Mouse (Mus musculus): ENCODE data around the gene Polr3g.

DNA sequence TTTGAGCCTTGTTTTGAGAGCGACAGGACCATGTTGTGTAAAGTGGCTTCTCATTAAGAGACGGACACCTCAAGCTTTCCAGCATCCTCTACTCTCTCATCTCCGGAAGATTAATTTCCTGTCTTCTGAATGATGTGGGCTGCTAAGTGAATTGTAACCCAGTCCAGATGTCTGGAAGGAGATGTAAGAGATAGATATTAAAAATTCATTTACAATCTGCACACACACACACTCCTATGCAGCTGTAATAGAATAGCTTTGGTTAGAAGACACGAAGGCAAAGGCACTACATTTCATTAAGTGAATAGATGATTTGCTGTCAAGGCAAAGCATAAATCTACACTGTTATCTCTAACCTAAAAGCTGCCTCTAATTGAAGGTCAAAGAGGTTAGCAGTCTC is 18.3 kb upstream of the Polr3g start:
- TF ChIP-seq EP300 (IDR thresholded peaks at IDR 0.05; ENCODE audit: insufficient read depth, low read depth, low read length) (no peak), POLR2A (IDR thresholded peaks at IDR 0.05; ENCODE audit: insufficient read depth, low read depth, low read length) (no peak)
